Comparison of ENCODE assay signal across 8 mouse cellular contexts in genomic region chr13:63496646-63497582, GRCm38 (mm10). TPM values are rescaled to one million over a fixed set of nuclear protein-coding genes. Genes with fewer than 3 reads are reported as not detected.
DNase-seq lines count a peak whose midpoint lies in the region; ATAC-seq and TF ChIP-seq lines count a peak whose summit lies in the region.

TSS of gene Fancc (minus strand) at chr13:63497278.

- no peaks in the 10 kb centered on the region for H3K27me3 ChIP-seq in kidney, adult 2 months (replicated peaks; ENCODE audit: control insufficient read depth, insufficient read depth, low read length)
- no peaks in the 10 kb centered on the region for H3K27me3 ChIP-seq in midbrain, embryonic 15.5 days (replicated peaks)

- no peak for TF ChIP-seq CTCF in kidney, adult 2 months (conservative IDR thresholded peaks at IDR 0.05; ENCODE audit: insufficient read depth, insufficient read length, low read depth, low read length)
- no peak for TF ChIP-seq CTCF in left cerebral cortex, adult 2 months (IDR thresholded peaks at IDR 0.05)

- 26% methylated on average over 23 of the region's 23 CpGs for WGBS in kidney, adult 2 months
- 19% methylated on average over 23 of the region's 23 CpGs for WGBS in midbrain, embryonic 15.5 days

- H3K4me2 ChIP-seq in midbrain, embryonic 15.5 days, result peak within 1 kb of the TSS; percentile 35

- intact Hi-C loops in left cerebral cortex, postnatal 36 days (cut with DNase I), result no loop called here
- intact Hi-C loops in left cerebral cortex, adult 2 months (cut with DNase I), result no loop called here

- no peak within 1 kb of the TSS for H3K4me3 ChIP-seq in ES-E14 (ENCODE audit: insufficient read depth in 1 of 2, low read depth in 1 of 2, low read length in 2 of 2, poor library complexity in 1 of 2, severe bottlenecking in 1 of 2)
- H3K4me3 ChIP-seq in kidney, adult 2 months (ENCODE audit: insufficient read depth, low read depth, low read length), result peak within 1 kb of the TSS; percentile 28; the same call in 1 of the 2 replicates
- 0 out of 2 replicates have a peak within 1 kb of the TSS, but pooled peaks have one; percentile 5 for H3K4me3 ChIP-seq in midbrain, embryonic 15.5 days
- H3K4me3 ChIP-seq in left cerebral cortex, adult 2 months, result no peak within 1 kb of the TSS

- no peak for ATAC-seq in erythroid progenitor cell, adult 5-6 weeks (replicated peaks; ENCODE audit: low FRiP score, poor library complexity, severe bottlenecking)
- peak; percentile 84 for ATAC-seq in midbrain, embryonic 15.5 days (replicated peaks)

- no peaks in the 10 kb centered on the region for H3K9me3 ChIP-seq in ES-E14 (ENCODE audit: control insufficient read depth, insufficient read depth, low read depth, low read length)
- H3K9me3 ChIP-seq in midbrain, embryonic 15.5 days, result no peaks in the 10 kb centered on the region

- peaks cover 0 to 3% of the 10 kb centered on the region in 2 experiments; a peak in 1 of 4 replicates for H3K4me1 ChIP-seq in ES-E14 (ENCODE audit: control insufficient read depth in 2 of 2, insufficient read depth in 2 of 2, low read length in 2 of 2, poor library complexity in 1 of 2)
- peaks cover 3% of the 10 kb centered on the region; the same call in 1 of the 2 replicates for H3K4me1 ChIP-seq in kidney, adult 2 months (ENCODE audit: control insufficient read depth, insufficient read depth, low read length)
- H3K4me1 ChIP-seq in midbrain, embryonic 15.5 days, result peaks cover 10% of the 10 kb centered on the region

- in situ Hi-C loops in ES-E14 (cut with MboI; ENCODE audit: low sequenced_read_pairs in 2 of 2, unreplicated experiment in 2 of 2), result no loop called here

- H3K27ac ChIP-seq in ES-E14 (ENCODE audit: insufficient read depth, low read depth, low read length, poor library complexity, severe bottlenecking), result no peak within 1 kb of the TSS
- H3K27ac ChIP-seq in kidney, adult 2 months (ENCODE audit: insufficient read depth, low read depth, low read length), result no peak within 1 kb of the TSS
- no peak within 1 kb of the TSS for H3K27ac ChIP-seq in midbrain, embryonic 15.5 days
- no peak within 1 kb of the TSS for H3K27ac ChIP-seq in left cerebral cortex, adult 2 months

- no peaks in the 10 kb centered on the region for H3K36me3 ChIP-seq in ES-E14 (ENCODE audit: control insufficient read depth, insufficient read depth, low read length, poor library complexity, severe bottlenecking)
- no peaks in the 10 kb centered on the region for H3K36me3 ChIP-seq in kidney, adult 2 months (ENCODE audit: control insufficient read depth, insufficient read depth, low read length)
- no peaks in the 10 kb centered on the region for H3K36me3 ChIP-seq in midbrain, embryonic 15.5 days (replicated peaks)

- DNase-seq in left cerebral cortex, adult 8-10 months (ENCODE audit: low spot score in 2 of 2), result no peak
- no peak for DNase-seq in left cerebral cortex, postnatal 36 days (ENCODE audit: low spot score in 2 of 2)
- peak; percentile 54 for DNase-seq in ES-E14 (ENCODE audit: low read depth, low spot score)
- peak; percentile 21 for DNase-seq in kidney, adult 2 months
- no peak for DNase-seq in adrenal gland, adult 18-20 months (ENCODE audit: low spot score in 2 of 2)
- DNase-seq in left cerebral cortex, adult 2 months (ENCODE audit: extremely low spot score in 1 of 2, low spot score in 2 of 2), result no peak

- no peak for TF ChIP-seq POLR2A in kidney, adult 2 months (IDR thresholded peaks at IDR 0.05; ENCODE audit: low read depth, low read length)

- H3K9ac ChIP-seq in ES-E14 (ENCODE audit: insufficient read depth, low read depth, low read length, poor library complexity, severe bottlenecking), result no peak within 1 kb of the TSS
- no peak within 1 kb of the TSS for H3K9ac ChIP-seq in midbrain, embryonic 15.5 days

TF ChIP-seq in ES-E14, 5 proteins besides CTCF, POLR2A, EP300 and RAD21:
- TF ChIP-seq CHD2 (IDR thresholded peaks at IDR 0.05; ENCODE audit: low read depth, low read length) (no peak), MAFK (IDR thresholded peaks at IDR 0.05; ENCODE audit: insufficient read depth, low read depth, low read length) (no peak), ZNF384 (IDR thresholded peaks at IDR 0.05; ENCODE audit: low read depth, low read length) (no peak), HCFC1 (IDR thresholded peaks at IDR 0.05; ENCODE audit: borderline replicate concordance, insufficient read depth, low read length) (no peak), ZC3H11A (IDR thresholded peaks at IDR 0.05; ENCODE audit: borderline replicate concordance, low read depth, low read length) (no peak)

RNA-seq across cellular contexts. Expression of gene Fancc, which starts in this region (rescaled TPM):
- total RNA-seq in left cerebral cortex, adult 8-10 months (2022), result 10 to 100 TPM; 10.5 to 12.1 (median 10.6) TPM
- total RNA-seq in left cerebral cortex, postnatal 36 days (2021), result 1 to 10 TPM; 7.1 to 7.7 TPM
- total RNA-seq in ES-E14 (2012; rRNA removed), result 9.4 and 10.7 TPM in 2 replicates
- 16.6 and 21.4 TPM in 2 replicates for total RNA-seq in erythroid progenitor cell, adult 5-6 weeks (2015; ENCODE audit: low replicate concordance)
- 24.1 and 25.2 TPM in 2 replicates for total RNA-seq in erythroid progenitor cell, adult 5-6 weeks (2017; ENCODE audit: low replicate concordance)
- 9.0 and 9.8 TPM in 2 replicates for polyA plus RNA-seq in kidney, adult 2 months (2012; rRNA removed)
- polyA plus RNA-seq in midbrain, embryonic 15.5 days (2015; fragmentation: Nextera tagmentation; extraction: Ambion mirVana), result 15.3 and 16.1 TPM in 2 replicates
- 1 to 10 TPM; 6.9 to 8.1 TPM for total RNA-seq in adrenal gland, adult 18-20 months (2021)
- 1 to 10 TPM; 7.8 to 8.3 TPM for total RNA-seq in left cerebral cortex, adult 2 months (2021)

Comparison
In these comparisons a context has a peak if more than half of its experiments do, and no peak if none do; other contexts are left out.
1. DNase-seq: peak in ES-E14 (single experiment) and kidney, adult 2 months (single experiment); none in left cerebral cortex, adult 8-10 months (0 of 2), left cerebral cortex, postnatal 36 days (0 of 2), adrenal gland, adult 18-20 months (0 of 2) and left cerebral cortex, adult 2 months (0 of 2).
2. H3K4me3 ChIP-seq: peak in kidney, adult 2 months (single experiment) and midbrain, embryonic 15.5 days (single experiment); none in ES-E14 (0 of 2) and left cerebral cortex, adult 2 months (single experiment).